Mouse (Mus musculus) liver, embryonic 14.5 days (tissue): Measurements from ENCODE around the gene Hoxd11.

Experiments used
- CTCF ChIP-seq: IDR thresholded peaks from 2 replicates; pipeline ENCODE4 v1.5.1; 2016; ENCODE audit warnings: antibody characterized with exemption, low read depth, control low read depth
- EP300 ChIP-seq: IDR thresholded peaks from 2 replicates; pipeline ENCODE4 v1.6.1; 2016; ENCODE audit warnings: antibody characterized with exemption, low read depth

GRCm38 (mm10) chr2:74666411-74666810 lies 12.9 kb upstream of the Hoxd11 start:
- TF ChIP-seq CTCF = no peak
- no peak for TF ChIP-seq EP300
